Mouse (Mus musculus): ENCODE measurements around the gene Klhl36. TPM values are rescaled to one million over a fixed set of nuclear protein-coding genes. Genes with fewer than 3 reads are reported as not detected.
A peak's percentile ranks its signal among the peaks of the same experiment; 100 is the strongest.

Klhl36 gene
- total RNA-seq (2021) = 10 to 100 TPM; 15.7 to 18.8 TPM
- long read RNA-seq, experiment 1, transcript Klhl36-201 (5 exons, 2,181 nt) = major isoform, 13 of 19 reads
- long read RNA-seq, experiment 1, partial matches to known transcripts = 3 of 19 reads
- long read RNA-seq, experiment 1, other reads (novel, unspliced or antisense) = 3 of 19 reads
- long read RNA-seq, experiment 2, transcript Klhl36-201 (5 exons, 2,181 nt) = major isoform, 31 of 39 reads
- long read RNA-seq, experiment 2, partial matches to known transcripts = 1 of 39 reads
- long read RNA-seq, experiment 2, other reads (novel, unspliced or antisense) = 4 of 39 reads

GRCm38 (mm10) chr8:119861706-119862389, at the start of gene Klhl36:
Gene Klhl36 (plus strand): TSS chr8:119862266.
- peak; percentile 94 to 98 for DNase-seq (ENCODE audit: low spot score in 2 of 2)

DNA sequence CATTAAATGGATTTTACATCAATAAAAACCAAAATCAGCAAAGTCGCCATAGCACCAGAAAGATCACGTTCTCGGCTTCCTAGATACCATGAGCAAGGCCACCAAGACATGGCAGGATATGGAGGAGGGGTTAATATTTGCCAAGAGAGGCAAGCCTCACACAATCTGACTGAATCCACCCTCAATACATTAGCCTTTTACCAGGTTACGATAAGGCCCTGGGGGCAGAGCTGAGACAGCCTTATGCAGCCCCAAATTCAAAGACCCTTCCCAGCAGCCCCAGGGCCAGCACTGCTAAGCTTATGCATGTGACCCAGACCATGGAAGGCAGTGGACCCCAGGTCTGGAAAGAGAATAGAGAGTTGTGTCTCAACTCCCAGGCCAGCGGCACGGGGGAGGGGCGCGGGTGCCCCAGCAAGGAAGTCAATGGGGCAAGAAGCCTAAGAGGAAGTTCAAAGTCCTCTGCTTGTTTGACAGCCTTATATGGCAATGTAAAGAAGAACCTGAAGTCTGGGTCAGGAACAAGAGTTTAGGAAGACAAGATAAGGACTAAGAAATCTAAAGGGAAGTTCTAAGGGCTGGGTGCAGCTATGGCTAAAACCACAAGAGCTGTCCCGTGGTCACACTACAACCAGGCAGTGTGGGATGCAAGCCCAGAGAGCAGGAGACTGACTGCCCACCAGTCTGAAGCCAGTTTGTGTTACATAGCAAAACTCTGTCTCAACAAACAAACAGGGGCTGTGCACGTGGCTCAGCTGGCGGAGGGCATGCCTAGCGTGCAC, 49.2 kb upstream of the Klhl36 start:
- DNase-seq (ENCODE audit: low spot score in 2 of 2) = no peak

- DNase-seq (ENCODE audit: low spot score in 2 of 2) = no peak
Measured at GRCm38 (mm10) chr8:119816219-119816618, 45.8 kb upstream of the Klhl36 start.

- no peak for DNase-seq (ENCODE audit: low spot score in 2 of 2)
Measured at GRCm38 (mm10) chr8:119817446-119817845, 44.6 kb upstream of the Klhl36 start.

DNA sequence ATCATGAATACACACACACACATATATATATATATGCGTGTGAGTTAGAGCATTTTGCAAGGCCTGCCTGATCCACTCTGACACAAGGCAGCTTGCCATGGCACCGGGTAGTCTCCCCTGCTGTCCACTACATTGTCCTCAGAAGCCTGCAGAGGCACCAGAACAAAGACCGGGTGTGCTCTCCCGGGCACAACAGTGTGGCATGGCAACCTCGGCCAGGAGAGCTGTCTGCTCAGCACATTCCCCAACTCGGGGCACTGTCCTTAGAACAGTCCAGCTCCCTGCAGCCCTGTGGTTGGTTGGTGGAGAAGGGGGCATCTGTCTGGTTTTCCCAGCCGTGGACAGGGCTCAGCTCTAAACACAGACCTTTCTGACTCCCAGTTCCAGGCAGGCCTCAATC, 42.8 kb upstream of the Klhl36 start:
- no peak for DNase-seq (ENCODE audit: low spot score in 2 of 2)

- no peak for DNase-seq (ENCODE audit: low spot score in 2 of 2)
Measured at GRCm38 (mm10) chr8:119819976-119820375, 42.1 kb upstream of the Klhl36 start.

- no peak for DNase-seq (ENCODE audit: low spot score in 2 of 2)
Measured at GRCm38 (mm10) chr8:119821691-119822090, 40.4 kb upstream of the Klhl36 start.

GRCm38 (mm10) chr8:119823278-119823677, 38.8 kb upstream of the Klhl36 start:
- DNase-seq (ENCODE audit: low spot score in 2 of 2) = no peak

- DNase-seq (ENCODE audit: low spot score in 2 of 2) = no peak
Measured at GRCm38 (mm10) chr8:119824100-119824499, 38.0 kb upstream of the Klhl36 start.

GRCm38 (mm10) chr8:119824809-119825273, 37.2 kb upstream of the Klhl36 start:
- DNase-seq (ENCODE audit: low spot score in 2 of 2) = no peak

- DNase-seq (ENCODE audit: low spot score in 2 of 2) = no peak
Measured at GRCm38 (mm10) chr8:119825950-119826730, 35.9 kb upstream of the Klhl36 start.

GRCm38 (mm10) chr8:119826982-119827381, 35.1 kb upstream of the Klhl36 start:
- no peak for DNase-seq (ENCODE audit: low spot score in 2 of 2)

GRCm38 (mm10) chr8:119827721-119828153, 34.3 kb upstream of the Klhl36 start:
- DNase-seq (ENCODE audit: low spot score in 2 of 2) = no peak

DNA sequence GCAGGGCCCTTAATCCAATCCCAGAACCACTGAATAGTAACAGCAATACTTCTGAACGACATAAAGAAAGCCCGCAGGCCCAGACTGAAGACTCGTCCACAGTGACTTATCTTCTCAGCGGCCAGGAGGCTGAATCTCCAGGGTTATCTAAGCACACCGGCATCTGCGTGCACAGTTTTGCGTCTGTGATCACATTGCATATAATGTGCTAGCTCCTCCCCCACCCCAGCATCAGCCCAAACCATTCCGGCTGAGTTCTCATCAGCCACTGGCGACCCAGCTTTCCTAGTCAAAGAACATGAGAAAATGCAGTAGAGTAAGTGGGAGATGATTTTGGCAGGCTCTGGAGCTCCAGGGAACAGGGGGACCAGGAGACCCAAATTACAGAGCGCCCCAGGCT, 33.1 kb upstream of the Klhl36 start:
- DNase-seq (ENCODE audit: low spot score in 2 of 2) = no peak

- DNase-seq (ENCODE audit: low spot score in 2 of 2) = no peak
Measured at GRCm38 (mm10) chr8:119829420-119829819, 32.6 kb upstream of the Klhl36 start.

DNA sequence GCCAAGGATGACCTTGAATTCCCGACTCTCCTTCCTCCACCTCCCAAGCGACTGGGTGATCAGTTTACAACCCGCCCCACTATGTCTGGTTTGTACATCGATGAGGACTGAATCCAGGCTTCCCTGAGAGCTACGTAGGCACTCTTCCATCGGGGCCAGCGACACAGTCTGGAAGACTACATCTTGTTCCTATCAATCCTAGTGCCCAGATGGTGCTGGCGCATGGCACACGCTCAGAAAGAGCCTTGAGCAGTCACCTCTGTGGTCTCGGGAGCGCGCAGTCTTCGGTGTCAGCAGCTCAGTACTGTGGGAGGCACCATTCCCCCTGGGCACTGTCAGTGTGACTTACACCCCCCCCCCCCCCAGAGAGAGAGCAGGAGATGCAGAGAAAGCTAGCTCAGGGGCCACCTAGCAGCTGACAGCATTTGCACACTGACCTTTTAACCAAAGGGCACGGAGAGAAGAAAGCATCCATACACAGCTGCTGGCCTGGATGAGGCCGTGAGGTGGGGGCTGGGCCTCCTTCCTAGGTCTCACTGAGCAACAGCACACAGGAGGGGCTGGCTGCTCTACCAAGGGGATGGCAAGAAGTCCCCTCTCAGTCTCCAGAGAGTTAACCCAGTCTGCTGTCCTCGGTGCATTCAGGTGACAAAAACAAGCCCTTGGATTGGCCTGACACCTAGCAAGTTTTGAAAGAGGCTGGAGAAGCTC, 32.0 kb upstream of the Klhl36 start:
- no peak for DNase-seq (ENCODE audit: low spot score in 2 of 2)

- DNase-seq (ENCODE audit: low spot score in 2 of 2) = no peak
Measured at GRCm38 (mm10) chr8:119830589-119830988, 31.5 kb upstream of the Klhl36 start.

- DNase-seq (ENCODE audit: low spot score in 2 of 2) = no peak
Measured at GRCm38 (mm10) chr8:119831336-119831995, 30.6 kb upstream of the Klhl36 start.

- no peak for DNase-seq (ENCODE audit: low spot score in 2 of 2)
Measured at GRCm38 (mm10) chr8:119832101-119832617, 29.9 kb upstream of the Klhl36 start.

DNA sequence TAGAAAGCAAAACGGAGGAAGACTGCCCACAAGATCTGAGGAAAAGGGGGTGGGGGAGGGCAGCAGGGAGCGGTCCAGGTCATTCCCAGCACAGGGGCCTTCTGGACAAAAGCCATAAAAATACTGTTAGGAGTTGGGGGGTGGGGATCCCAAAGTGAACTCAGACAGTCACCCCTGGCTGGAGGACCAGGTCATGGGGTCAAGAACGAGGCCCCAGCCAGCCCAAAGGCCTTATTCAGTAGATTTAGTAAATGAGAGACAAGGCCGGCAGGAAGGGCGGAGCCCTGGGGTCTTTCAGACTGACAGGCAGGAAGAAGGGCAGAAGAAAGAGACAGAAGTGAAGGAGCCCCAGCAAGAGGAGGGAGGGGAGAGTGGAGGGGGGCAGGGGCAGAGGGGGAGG, 29.1 kb upstream of the Klhl36 start:
- DNase-seq (ENCODE audit: low spot score in 2 of 2) = no peak

Data from adrenal gland, postnatal 4 days (tissue).